Mouse (Mus musculus): ENCODE results near the gene Hist1h2bb. TPM values are rescaled to one million over a fixed set of nuclear protein-coding genes. Genes with fewer than 3 reads are reported as not detected.
A peak's percentile ranks its signal among the peaks of the same experiment; 100 is the strongest.
"Not testable (repeated sequence)": the region's sequence is repeated elsewhere in the genome, so short reads cannot be mapped to it uniquely, and the experiment has no call there.

Gene Hist1h2bb
- polyA plus RNA-seq, 1 experiment from 2014 or later = 4.6 TPM

GRCm38 (mm10) chr13:23763586-23764323 lies 17.2 kb downstream of the Hist1h2bb start, which contains the start of gene Hist1h1a:
Gene Hist1h1a (plus strand): TSS chr13:23763666.
- Histone ChIP-seq H3K4me2 (peak within 1 kb of the TSS; percentile 84), H3K9ac (ENCODE audit: low read depth, low read length) (peak within 1 kb of the TSS; percentile 83), H3K9me3 (ENCODE audit: control insufficient read depth, low read length) (no peaks in the 10 kb centered on the region), H3K27ac (ENCODE audit: low read depth, low read length) (peak within 1 kb of the TSS; percentile 99), H3K27me3 (replicated peaks; ENCODE audit: control insufficient read depth, insufficient read depth, low read length) (no peaks in the 10 kb centered on the region), H3K4me3 (ENCODE audit: low read depth, low read length) (peak within 1 kb of the TSS; percentile 56), H3K4me1 (replicated peaks; ENCODE audit: control insufficient read depth, insufficient read depth, low read length) (peaks cover 34% of the 10 kb centered on the region), H3K36me3 (ENCODE audit: control insufficient read depth, insufficient read depth, low read length) (no peaks in the 10 kb centered on the region)
- 4% methylated on average over 34 of the region's 34 CpGs for WGBS
- ATAC-seq (replicated peaks; ENCODE audit: low FRiP score) = peak; percentile 50
- peak; percentile 92 for DNase-seq (ENCODE audit: low spot score)

- Histone ChIP-seq H3K27ac (ENCODE audit: low read depth, low read length) (peak overlapping the region; percentile 99), H3K4me3 (ENCODE audit: low read depth, low read length) (peak overlapping the region; percentile 56), H3K9me3 (ENCODE audit: control insufficient read depth, low read length) (no peaks in the 10 kb centered on the region), H3K36me3 (ENCODE audit: control insufficient read depth, insufficient read depth, low read length) (no peaks in the 10 kb centered on the region), H3K27me3 (replicated peaks; ENCODE audit: control insufficient read depth, insufficient read depth, low read length) (no peaks in the 10 kb centered on the region), H3K9ac (ENCODE audit: low read depth, low read length) (peak overlapping the region; percentile 83), H3K4me2 (peak overlapping the region; percentile 84), H3K4me1 (replicated peaks; ENCODE audit: control insufficient read depth, insufficient read depth, low read length) (peaks cover 32% of the 10 kb centered on the region)
- DNase-seq (ENCODE audit: low spot score) = peak; percentile 67
- peak; percentile 22; the same call in 1 of the 2 replicates for ATAC-seq (replicated peaks; ENCODE audit: low FRiP score)
- whole genome bisulfite sequencing = 26% methylated on average over 12 of the region's 12 CpGs
Observed at GRCm38 (mm10) chr13:23764324-23765171, 18.0 kb downstream of the Hist1h2bb start.

DNA sequence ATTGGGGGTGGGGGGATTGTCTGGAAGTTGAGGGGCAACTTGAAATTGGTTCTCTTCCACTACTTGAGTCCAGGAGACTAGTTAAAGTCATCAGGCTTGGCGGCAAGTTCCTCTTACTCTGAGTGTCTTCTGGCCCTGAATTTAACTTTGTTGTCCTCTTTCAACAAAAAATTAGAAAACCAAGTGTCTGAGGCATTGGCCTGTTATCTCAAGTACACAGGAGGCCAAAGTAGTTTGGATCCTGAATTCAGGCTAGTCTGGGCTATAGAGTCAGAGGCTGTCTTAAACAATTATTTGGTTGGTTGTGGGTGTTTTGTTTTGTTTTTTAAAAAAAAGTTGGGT lies 18.6 kb downstream of the Hist1h2bb start:
- H3K27ac ChIP-seq (ENCODE audit: low read depth, low read length) = peak overlapping the region; percentile 99
- H3K27me3 ChIP-seq (replicated peaks; ENCODE audit: control insufficient read depth, insufficient read depth, low read length) = no peaks in the 10 kb centered on the region
- ATAC-seq (replicated peaks; ENCODE audit: low FRiP score) = no peak
- no peak for DNase-seq (ENCODE audit: low spot score)
- peak overlapping the region; percentile 84 for H3K4me2 ChIP-seq
- H3K9ac ChIP-seq (ENCODE audit: low read depth, low read length) = peak overlapping the region; percentile 83
- WGBS = 43% methylated on average over 1 of the region's 1 CpGs
- H3K4me3 ChIP-seq (ENCODE audit: low read depth, low read length) = peak overlapping the region; percentile 56
- H3K4me1 ChIP-seq (replicated peaks; ENCODE audit: control insufficient read depth, insufficient read depth, low read length) = peaks cover 26% of the 10 kb centered on the region
- H3K9me3 ChIP-seq (ENCODE audit: control insufficient read depth, low read length) = no peaks in the 10 kb centered on the region
- H3K36me3 ChIP-seq (ENCODE audit: control insufficient read depth, insufficient read depth, low read length) = no peaks in the 10 kb centered on the region

- DNase-seq (ENCODE audit: low spot score) (no peak), ATAC-seq (replicated peaks; ENCODE audit: low FRiP score) (no peak)
- Histone ChIP-seq H3K27me3 (replicated peaks; ENCODE audit: control insufficient read depth, insufficient read depth, low read length) (no peaks in the 10 kb centered on the region), H3K9ac (ENCODE audit: low read depth, low read length) (no peak overlapping the region), H3K27ac (ENCODE audit: low read depth, low read length) (no peak overlapping the region), H3K4me1 (replicated peaks; ENCODE audit: control insufficient read depth, insufficient read depth, low read length) (peaks cover 23% of the 10 kb centered on the region), H3K36me3 (ENCODE audit: control insufficient read depth, insufficient read depth, low read length) (no peaks in the 10 kb centered on the region), H3K9me3 (ENCODE audit: control insufficient read depth, low read length) (no peaks in the 10 kb centered on the region), H3K4me3 (ENCODE audit: low read depth, low read length) (no peak overlapping the region), H3K4me2 (no peak overlapping the region)
Observed at GRCm38 (mm10) chr13:23766772-23767171, 20.2 kb downstream of the Hist1h2bb start.

DNA sequence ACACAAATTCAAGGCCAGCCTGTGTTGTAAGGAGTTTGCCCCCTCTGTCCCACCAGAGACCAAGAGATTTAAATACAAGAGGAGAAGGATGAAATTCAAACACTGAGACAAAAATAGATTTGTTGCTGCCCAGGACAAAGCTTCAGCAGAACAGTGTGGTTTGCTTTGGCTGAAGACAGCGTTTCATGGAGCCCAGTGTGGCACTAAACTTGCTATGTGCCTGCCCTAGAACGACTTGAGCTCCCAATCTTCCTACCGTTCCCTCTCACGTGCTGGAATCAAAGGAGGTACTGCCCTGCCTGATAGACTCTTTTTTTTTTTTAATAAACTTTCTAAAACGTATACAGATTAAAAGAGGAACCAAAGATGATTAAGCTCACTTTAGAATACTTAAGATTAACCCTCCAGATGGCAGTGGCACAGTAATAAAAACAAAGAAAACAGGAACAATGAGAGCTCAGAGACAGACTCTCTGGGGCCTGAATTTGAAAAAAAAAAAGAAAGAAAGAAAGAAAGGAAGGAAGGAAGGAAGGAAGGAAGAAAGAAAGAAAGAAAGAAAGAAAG lies 22.4 kb downstream of the Hist1h2bb start:
- Histone ChIP-seq H3K36me3 (ENCODE audit: control insufficient read depth, insufficient read depth, low read length) (no peaks in the 10 kb centered on the region), H3K4me1 (replicated peaks; ENCODE audit: control insufficient read depth, insufficient read depth, low read length) (peaks cover 17% of the 10 kb centered on the region), H3K9me3 (ENCODE audit: control insufficient read depth, low read length) (no peaks in the 10 kb centered on the region), H3K9ac (ENCODE audit: low read depth, low read length) (no peak overlapping the region), H3K4me2 (no peak overlapping the region), H3K27me3 (replicated peaks; ENCODE audit: control insufficient read depth, insufficient read depth, low read length) (no peaks in the 10 kb centered on the region), H3K4me3 (ENCODE audit: low read depth, low read length) (no peak overlapping the region), H3K27ac (ENCODE audit: low read depth, low read length) (0 out of 2 replicates have a peak overlapping the region, but pooled peaks have one; percentile 10)
- ATAC-seq (replicated peaks; ENCODE audit: low FRiP score) = no peak
- WGBS = 51% methylated on average over 5 of the region's 5 CpGs
- DNase-seq (ENCODE audit: low spot score) = no peak

DNA sequence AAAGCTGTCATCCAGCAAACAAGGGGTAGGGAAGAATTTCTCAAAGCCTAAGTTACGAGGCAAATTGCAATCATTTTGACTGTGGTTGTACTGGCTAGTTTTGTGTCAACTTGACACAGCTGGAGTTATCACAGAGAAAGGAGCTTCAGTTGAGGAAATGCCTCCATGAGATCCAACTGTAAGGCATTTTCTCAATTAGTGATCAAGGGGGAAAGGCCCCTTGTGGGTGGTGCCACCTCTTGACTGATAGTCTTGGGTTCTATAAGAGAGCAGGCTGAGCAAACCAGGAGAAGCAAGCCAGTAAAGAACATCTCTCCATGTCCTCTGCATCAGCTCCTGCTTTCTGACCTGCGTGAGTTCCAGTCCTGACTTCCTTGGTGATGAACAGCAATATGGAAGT lies 23.1 kb downstream of the Hist1h2bb start, which contains the start of gene Trim38:
Gene Trim38 (plus strand): TSS at position 301 of the 400 bp plus-strand sequence.
- not testable (repeated sequence) for H3K4me2 ChIP-seq; H3K9me3 ChIP-seq (ENCODE audit: control insufficient read depth, low read length); DNase-seq (ENCODE audit: low spot score); H3K27me3 ChIP-seq (replicated peaks; ENCODE audit: control insufficient read depth, insufficient read depth, low read length); ATAC-seq (replicated peaks; ENCODE audit: low FRiP score); H3K36me3 ChIP-seq (ENCODE audit: control insufficient read depth, insufficient read depth, low read length); H3K4me3 ChIP-seq (ENCODE audit: low read depth, low read length); H3K9ac ChIP-seq (ENCODE audit: low read depth, low read length)
- peaks cover 10% of the 10 kb centered on the region for H3K4me1 ChIP-seq (replicated peaks; ENCODE audit: control insufficient read depth, insufficient read depth, low read length)
- 0 out of 2 replicates have a peak within 1 kb of the TSS, but pooled peaks have one; percentile 10 for H3K27ac ChIP-seq (ENCODE audit: low read depth, low read length)
- 74% methylated on average over 2 of the region's 2 CpGs for WGBS

DNA sequence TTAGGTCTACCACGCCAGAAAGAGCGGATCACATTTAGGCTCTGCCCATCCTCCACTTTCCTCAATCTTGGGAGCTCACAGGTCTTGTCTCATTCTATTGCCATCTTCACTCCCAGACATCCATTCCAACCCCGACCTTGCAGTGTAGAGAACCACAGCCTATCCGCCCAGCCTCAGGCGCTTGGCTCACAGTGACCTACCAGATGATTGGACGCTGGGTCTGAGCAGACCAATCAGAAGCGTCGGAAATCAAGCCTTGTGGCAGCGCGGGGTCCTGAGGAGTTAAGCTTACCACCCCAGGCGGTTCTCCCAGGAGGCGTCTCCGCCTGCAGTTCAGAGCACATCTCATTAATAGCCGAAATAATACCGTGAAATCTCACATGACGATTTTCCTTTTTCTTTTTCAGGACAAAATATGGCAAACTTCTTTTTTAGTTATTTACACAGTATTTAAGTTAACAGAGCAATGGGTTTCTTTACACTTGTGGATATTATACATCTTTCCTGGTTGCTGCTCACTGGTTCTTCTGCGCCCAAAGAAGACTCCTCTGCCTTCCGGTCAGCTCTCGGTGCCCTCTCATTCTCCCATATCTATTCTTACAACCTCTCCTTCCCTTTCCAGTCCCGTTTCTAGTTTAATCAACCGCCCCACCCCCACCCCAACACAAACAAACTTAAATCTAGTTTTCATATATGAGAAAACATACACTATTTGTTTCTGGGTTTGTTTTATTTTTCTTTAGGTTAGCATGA lies 26.2 kb downstream of the Hist1h2bb start:
- Histone ChIP-seq H3K4me1 (replicated peaks; ENCODE audit: control insufficient read depth, insufficient read depth, low read length) (peaks cover 7% of the 10 kb centered on the region), H3K9ac (ENCODE audit: low read depth, low read length) (peak overlapping the region; percentile 45; the same call in 1 of the 2 replicates), H3K27me3 (replicated peaks; ENCODE audit: control insufficient read depth, insufficient read depth, low read length) (no peaks in the 10 kb centered on the region), H3K4me3 (ENCODE audit: low read depth, low read length) (peak overlapping the region; percentile 29; the same call in 1 of the 2 replicates), H3K4me2 (peak overlapping the region; percentile 63), H3K36me3 (ENCODE audit: control insufficient read depth, insufficient read depth, low read length) (no peaks in the 10 kb centered on the region), H3K9me3 (ENCODE audit: control insufficient read depth, low read length) (no peaks in the 10 kb centered on the region), H3K27ac (ENCODE audit: low read depth, low read length) (no peak overlapping the region)
- 15% methylated on average over 21 of the region's 21 CpGs for WGBS
- peak; percentile 69 for DNase-seq (ENCODE audit: low spot score)
- ATAC-seq (replicated peaks; ENCODE audit: low FRiP score) = peak; percentile 98

DNA sequence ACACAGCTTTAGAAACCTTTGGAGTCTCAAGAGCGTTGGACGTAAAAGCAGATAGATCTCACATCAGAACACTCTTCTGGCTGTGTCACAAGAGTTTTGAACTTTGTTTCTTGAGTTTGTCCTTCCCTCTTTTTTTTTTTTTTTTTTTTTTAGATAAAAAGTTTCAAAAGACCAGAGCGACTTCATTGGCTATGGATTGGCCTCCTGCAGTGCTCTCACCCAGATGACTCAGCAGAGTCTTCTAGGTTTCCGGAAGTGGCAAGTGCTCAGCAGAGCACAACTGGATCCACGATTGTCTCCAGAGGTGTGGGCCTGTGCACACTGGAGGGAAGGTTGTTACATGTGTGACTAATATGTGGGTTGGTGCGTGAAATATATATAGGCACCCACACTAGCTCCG lies 31.8 kb downstream of the Hist1h2bb start:
- H3K36me3 ChIP-seq (ENCODE audit: control insufficient read depth, insufficient read depth, low read length) = no peaks in the 10 kb centered on the region
- H3K4me2 ChIP-seq = no peak overlapping the region
- H3K27me3 ChIP-seq (replicated peaks; ENCODE audit: control insufficient read depth, insufficient read depth, low read length) = no peaks in the 10 kb centered on the region
- no peak for DNase-seq (ENCODE audit: low spot score)
- no peaks in the 10 kb centered on the region for H3K9me3 ChIP-seq (ENCODE audit: control insufficient read depth, low read length)
- peaks cover 2% of the 10 kb centered on the region for H3K4me1 ChIP-seq (replicated peaks; ENCODE audit: control insufficient read depth, insufficient read depth, low read length)
- H3K9ac ChIP-seq (ENCODE audit: low read depth, low read length) = no peak overlapping the region
- no peak overlapping the region for H3K27ac ChIP-seq (ENCODE audit: low read depth, low read length)
- no peak for ATAC-seq (replicated peaks; ENCODE audit: low FRiP score)
- no peak overlapping the region for H3K4me3 ChIP-seq (ENCODE audit: low read depth, low read length)
- WGBS = 87% methylated on average over 7 of the region's 7 CpGs

All from liver, embryonic 11.5 days (tissue).